Mouse (Mus musculus) liver, adult 2 months (tissue): ENCODE measurements around the gene Dok4. TPM values are rescaled to one million over a fixed set of nuclear protein-coding genes. Genes with fewer than 3 reads are reported as not detected.
A peak's percentile ranks its signal among the peaks of the same experiment; 100 is the strongest.

ENCODE experiments used
- DNase-seq: peaks from one replicate; pipeline ENCODE4 v3.0.0-alpha.2; 2011; ENCODE audit warnings: low read depth, low spot score; ENCODE audit errors: extremely low read depth
- H3K27ac ChIP-seq: fragments of 200-500 bp; replicated peaks from 2 replicates; pipeline ENCODE4 v1.5.1; 2012; ENCODE audit warnings: low read depth, mild to moderate bottlenecking, control low read depth, inconsistent platforms, low read length; ENCODE audit not compliant: insufficient read depth
- H3K27me3 ChIP-seq: fragments of 200-500 bp; 2 replicates; pipeline ENCODE4 v1.6.1; 2012; ENCODE audit warnings: mild to moderate bottlenecking, moderate library complexity, low read length, inconsistent platforms; ENCODE audit not compliant: control insufficient read depth, insufficient read depth
- H3K36me3 ChIP-seq: fragments of 200-500 bp; 2 replicates; pipeline ENCODE4 v1.6.1; 2012; ENCODE audit warnings: low read length, inconsistent platforms; ENCODE audit not compliant: control insufficient read depth, insufficient read depth
- H3K4me1 ChIP-seq: fragments of 200-500 bp; 2 replicates; pipeline ENCODE4 v1.6.1; 2011; ENCODE audit warnings: low read length; ENCODE audit not compliant: control insufficient read depth, insufficient read depth
- H3K4me3 ChIP-seq: fragments of 200-500 bp; 2 replicates; pipeline ENCODE4 v1.5.1; 2011; ENCODE audit warnings: low read depth, mild to moderate bottlenecking, control low read depth, low read length, moderate library complexity; ENCODE audit not compliant: insufficient read depth
- H3K79me2 ChIP-seq: fragments of 200-500 bp; 2 replicates; pipeline ENCODE4 v1.6.1; 2012; ENCODE audit warnings: inconsistent platforms, mild to moderate bottlenecking, low read length, moderate library complexity; ENCODE audit not compliant: control insufficient read depth, insufficient read depth
- H3K9ac ChIP-seq: fragments of 200-500 bp; 2 replicates; pipeline ENCODE4 v1.6.1; 2012; ENCODE audit warnings: low read depth, mild to moderate bottlenecking, control low read depth, inconsistent platforms, low read length
- CTCF ChIP-seq: fragments of 200-500 bp; IDR thresholded peaks from 2 replicates; pipeline ENCODE4 v1.5.1; 2011; ENCODE audit warnings: low read depth, low read length, control low read depth
- POLR2A ChIP-seq: fragments of 200-500 bp; IDR thresholded peaks from 2 replicates; pipeline ENCODE4 v1.6.1; 2011; ENCODE audit warnings: low read length, control low read depth; ENCODE audit not compliant: insufficient read depth; ENCODE audit errors: extremely low read depth
- WGBS: fragments of 180-500 bp; shearing (Covaris S2); methylation state at CpG from one replicate; pipeline ENCODE4 v1.1.7; 2018; 5-methylcytosine and 5-hydroxymethylcytosine counted together
- polyA plus RNA-seq: library from polyadenylated mRNA; depleted of rRNA; stranded (reverse); fragments of >200 nt; gene quantifications from 2 replicates; pipeline ENCODE4 v1.2.3, GENCODE M21; 2012
- total RNA-seq: library from RNA; depleted of rRNA; stranded (reverse); fragments of >200 nt; gene quantifications from 2 replicates; pipeline ENCODE4 v1.2.3, GENCODE M21; 2014

Gene Dok4
- total and polyA plus RNA-seq, 2 experiments = 0.83 to 1.5 TPM

- Histone ChIP-seq H3K27ac (no peak overlapping the region), H3K4me3 (no peak overlapping the region), H3K79me2 (no peaks in the 10 kb centered on the region), H3K4me1 (no peaks in the 10 kb centered on the region), H3K36me3 (no peaks in the 10 kb centered on the region), H3K27me3 (peaks cover 9% of the 10 kb centered on the region; the same call in 1 of the 2 replicates), H3K9ac (no peak overlapping the region)
- WGBS = 4% methylated on average over 4 of the region's 4 CpGs
- DNase-seq = peak; percentile 67
- TF ChIP-seq POLR2A = no peak
- TF ChIP-seq CTCF = peak; percentile 91
Observed at GRCm38 (mm10) chr8:94908847-94909246, 32.7 kb upstream of the Dok4 start.

- no peaks in the 10 kb centered on the region for H3K36me3 ChIP-seq
- 0 out of 2 replicates have a peak, but pooled peaks cover under 1% of the 10 kb centered on the region for H3K27me3 ChIP-seq
- no peaks in the 10 kb centered on the region for H3K79me2 ChIP-seq
- no peaks in the 10 kb centered on the region for H3K4me1 ChIP-seq
- no peak overlapping the region for H3K27ac ChIP-seq
- no peak overlapping the region for H3K9ac ChIP-seq
- TF ChIP-seq CTCF (no peak), POLR2A (no peak)
- no peak for DNase-seq
- WGBS = 87% methylated on average over 18 of the region's 18 CpGs
- no peak overlapping the region for H3K4me3 ChIP-seq
Observed at GRCm38 (mm10) chr8:94907591-94908300, 31.6 kb upstream of the Dok4 start.

- Histone ChIP-seq H3K9ac (no peak overlapping the region), H3K4me1 (0 out of 2 replicates have a peak, but pooled peaks cover 1% of the 10 kb centered on the region), H3K4me3 (no peak overlapping the region), H3K27ac (peak overlapping the region; percentile 74), H3K79me2 (no peaks in the 10 kb centered on the region), H3K27me3 (no peaks in the 10 kb centered on the region), H3K36me3 (no peaks in the 10 kb centered on the region)
- no peak for TF ChIP-seq POLR2A
- TF ChIP-seq CTCF = no peak
- peak; percentile 15 for DNase-seq
- 81% methylated on average over 12 of the region's 12 CpGs for WGBS
Observed at GRCm38 (mm10) chr8:94904450-94905175, 28.5 kb upstream of the Dok4 start.

- no peak for DNase-seq
- Histone ChIP-seq H3K79me2 (no peaks in the 10 kb centered on the region), H3K4me3 (no peak overlapping the region), H3K27me3 (no peaks in the 10 kb centered on the region), H3K4me1 (0 out of 2 replicates have a peak, but pooled peaks cover 1% of the 10 kb centered on the region), H3K27ac (no peak overlapping the region), H3K9ac (no peak overlapping the region), H3K36me3 (no peaks in the 10 kb centered on the region)
- no peak for TF ChIP-seq CTCF
- TF ChIP-seq POLR2A = no peak
- WGBS = 87% methylated on average over 12 of the region's 12 CpGs
Observed at GRCm38 (mm10) chr8:94903709-94904108, 27.6 kb upstream of the Dok4 start.

- no peak overlapping the region for H3K9ac ChIP-seq
- 51% methylated on average over 5 of the region's 5 CpGs for WGBS
- H3K4me1 ChIP-seq = 0 out of 2 replicates have a peak, but pooled peaks cover 1% of the 10 kb centered on the region
- no peaks in the 10 kb centered on the region for H3K79me2 ChIP-seq
- H3K27me3 ChIP-seq = no peaks in the 10 kb centered on the region
- no peak overlapping the region for H3K27ac ChIP-seq
- no peaks in the 10 kb centered on the region for H3K36me3 ChIP-seq
- no peak overlapping the region for H3K4me3 ChIP-seq
- no peak for DNase-seq
- TF ChIP-seq CTCF = no peak
- TF ChIP-seq POLR2A = no peak
Observed at GRCm38 (mm10) chr8:94901031-94901430, 24.9 kb upstream of the Dok4 start.

GRCm38 (mm10) chr8:94900617-94901016, 24.5 kb upstream of the Dok4 start:
- Histone ChIP-seq H3K4me3 (no peak overlapping the region), H3K27me3 (no peaks in the 10 kb centered on the region), H3K79me2 (no peaks in the 10 kb centered on the region), H3K9ac (no peak overlapping the region), H3K27ac (no peak overlapping the region; the same call in 1 of the 2 replicates), H3K36me3 (no peaks in the 10 kb centered on the region), H3K4me1 (0 out of 2 replicates have a peak, but pooled peaks cover 1% of the 10 kb centered on the region)
- WGBS = 42% methylated on average over 6 of the region's 6 CpGs
- TF ChIP-seq CTCF (no peak), POLR2A (no peak)
- DNase-seq = no peak
